Mouse (Mus musculus): ENCODE measurements around the gene Pyroxd1. TPM values are rescaled to one million over a fixed set of nuclear protein-coding genes. Genes with fewer than 3 reads are reported as not detected.

Gene Pyroxd1
- total and polyA plus RNA-seq, 3 experiments: 6.5 to 7.5 TPM; not detected in 1

DNA sequence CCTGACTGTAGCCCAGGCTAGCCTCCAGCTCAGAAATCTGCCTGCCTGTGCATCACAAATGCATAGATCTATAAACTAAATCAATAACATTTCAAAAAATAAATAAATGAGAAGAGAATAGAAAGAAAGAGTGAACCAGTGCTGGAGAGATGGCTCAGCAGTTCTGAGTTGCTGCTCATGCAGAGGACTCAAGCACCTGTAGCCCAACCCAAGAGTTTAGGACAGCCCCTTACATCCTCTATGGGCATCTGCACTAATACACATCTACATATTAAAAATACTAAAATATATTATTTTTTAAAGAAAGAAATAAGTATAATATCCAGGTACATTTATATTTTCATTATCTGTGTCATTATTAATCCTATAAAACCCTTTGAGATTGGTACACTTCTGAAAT lies 40.4 kb upstream of the Pyroxd1 start:
- no peak overlapping the region for H3K9ac ChIP-seq (ENCODE audit: control insufficient read depth, low read depth, low read length, poor library complexity, severe bottlenecking)
- H3K4me3 ChIP-seq (ENCODE audit: control insufficient read depth in 1 of 2, insufficient read depth in 1 of 2, low read depth in 2 of 2, low read length in 2 of 2): no peak overlapping the region
- H3K79me2 ChIP-seq (ENCODE audit: control insufficient read depth, insufficient read depth, low read length, poor library complexity): no peaks in the 10 kb centered on the region
- TF ChIP-seq RCOR1 (IDR thresholded peaks at IDR 0.05; ENCODE audit: low read depth, low read length) (no peak), ZKSCAN1 (IDR thresholded peaks at IDR 0.05; ENCODE audit: low read depth, low read length) (no peak), MXI1 (IDR thresholded peaks at IDR 0.05; ENCODE audit: low read depth, low read length) (no peak)
- no peaks in the 10 kb centered on the region; a peak in 1 of 4 replicates for H3K27me3 ChIP-seq (ENCODE audit: control insufficient read depth in 1 of 2, insufficient read depth in 2 of 2, low read length in 2 of 2)
- no peak for DNase-seq (ENCODE audit: low read depth, low spot score)
- no peaks in the 10 kb centered on the region for H3K9me3 ChIP-seq (replicated peaks; ENCODE audit: insufficient read depth, low read length)
- H3K27ac ChIP-seq (ENCODE audit: control insufficient read depth, low read depth, low read length): no peak overlapping the region
- H3K4me1 ChIP-seq (ENCODE audit: control insufficient read depth in 1 of 2, insufficient read depth in 2 of 2, low read length in 2 of 2): no peaks in the 10 kb centered on the region
- no peaks in the 10 kb centered on the region for H3K36me3 ChIP-seq (ENCODE audit: control insufficient read depth in 1 of 2, insufficient read depth in 2 of 2, low read length in 2 of 2)

DNA sequence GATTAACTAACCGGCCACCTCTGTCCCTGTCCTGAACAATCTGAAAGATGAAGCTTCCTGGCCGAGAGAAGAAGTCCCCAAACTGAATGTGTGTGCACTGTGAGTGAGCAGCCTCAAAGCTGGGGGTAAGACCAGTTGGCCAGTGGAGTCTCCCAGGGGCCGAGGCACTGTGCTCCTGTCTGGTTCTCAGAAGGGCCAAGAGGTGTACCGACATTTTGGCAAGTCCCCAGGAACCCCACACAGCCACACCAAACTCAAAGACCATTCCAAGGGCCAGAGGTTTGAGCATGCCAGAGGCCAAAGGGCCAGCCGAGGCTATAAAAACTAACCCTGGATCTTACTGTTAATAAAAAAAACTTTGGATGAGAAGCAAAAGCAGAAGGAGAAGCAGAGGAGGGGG lies 31.2 kb upstream of the Pyroxd1 start:
- Histone ChIP-seq H3K79me2 (ENCODE audit: control insufficient read depth, insufficient read depth, low read length, poor library complexity) (no peaks in the 10 kb centered on the region), H3K9ac (ENCODE audit: control insufficient read depth, low read depth, low read length, poor library complexity, severe bottlenecking) (no peak overlapping the region), H3K36me3 (ENCODE audit: control insufficient read depth in 1 of 2, insufficient read depth in 2 of 2, low read length in 2 of 2) (peaks cover 0 to 4% of the 10 kb centered on the region in 2 experiments; a peak in 2 of 4 replicates), H3K27me3 (ENCODE audit: control insufficient read depth in 1 of 2, insufficient read depth in 2 of 2, low read length in 2 of 2) (no peaks in the 10 kb centered on the region), H3K27ac (ENCODE audit: control insufficient read depth, low read depth, low read length) (no peak overlapping the region), H3K4me3 (ENCODE audit: control insufficient read depth in 1 of 2, insufficient read depth in 1 of 2, low read depth in 2 of 2, low read length in 2 of 2) (no peak overlapping the region), H3K4me1 (ENCODE audit: control insufficient read depth in 1 of 2, insufficient read depth in 2 of 2, low read length in 2 of 2) (peaks cover 0 to 2% of the 10 kb centered on the region in 2 experiments; a peak in 2 of 4 replicates), H3K9me3 (replicated peaks; ENCODE audit: insufficient read depth, low read length) (no peaks in the 10 kb centered on the region)
- TF ChIP-seq USF1 (IDR thresholded peaks at IDR 0.05; ENCODE audit: low read depth, low read length): no peak
- no peak for TF ChIP-seq MEF2A (IDR thresholded peaks at IDR 0.05; ENCODE audit: extremely low read depth, insufficient replicate concordance, low read depth, low read length, poor library complexity, severe bottlenecking)
- no peak for TF ChIP-seq TCF12 (IDR thresholded peaks at IDR 0.05; ENCODE audit: low read depth, low read length)
- TF ChIP-seq EP300 (IDR thresholded peaks at IDR 0.05; ENCODE audit: low read depth in 1 of 2, low read length in 2 of 2): no peak
- TF ChIP-seq GABPA (IDR thresholded peaks at IDR 0.05; ENCODE audit: low read depth, low read length): no peak
- TF ChIP-seq CTCF (IDR thresholded peaks at IDR 0.05 in 2 of 3, conservative IDR thresholded peaks at IDR 0.05 in 1 of 3; ENCODE audit: control insufficient read depth in 1 of 3, insufficient read depth in 1 of 3, low read depth in 2 of 3, low read length in 3 of 3, poor library complexity in 1 of 3, severe bottlenecking in 1 of 3): no peak
- TF ChIP-seq SMC3 (IDR thresholded peaks at IDR 0.05; ENCODE audit: low read depth, low read length): no peak
- TF ChIP-seq RCOR1 (IDR thresholded peaks at IDR 0.05; ENCODE audit: low read depth, low read length): no peak
- no peak for TF ChIP-seq MAX (IDR thresholded peaks at IDR 0.05; ENCODE audit: low read length)
- TF ChIP-seq UBTF (IDR thresholded peaks at IDR 0.05; ENCODE audit: borderline replicate concordance, insufficient read depth, low read depth, low read length): no peak
- TF ChIP-seq ZKSCAN1 (IDR thresholded peaks at IDR 0.05; ENCODE audit: low read depth, low read length): no peak
- TF ChIP-seq HCFC1 (IDR thresholded peaks at IDR 0.05; ENCODE audit: low read depth, low read length): no peak
- TF ChIP-seq BHLHE40 (IDR thresholded peaks at IDR 0.05; ENCODE audit: borderline replicate concordance, low read depth, low read length): no peak
- no peak for TF ChIP-seq RAD21 (IDR thresholded peaks at IDR 0.05; ENCODE audit: low read depth, low read length)
- no peak for TF ChIP-seq ZC3H11A (IDR thresholded peaks at IDR 0.05; ENCODE audit: low read depth, low read length)
- TF ChIP-seq ZMIZ1 (IDR thresholded peaks at IDR 0.05; ENCODE audit: low read depth, low read length): no peak
- DNase-seq (ENCODE audit: low read depth, low spot score): no peak

All from MEL (cell line).